Mouse (Mus musculus): ENCODE data around the gene Pla2g2c. TPM values are rescaled to one million over a fixed set of nuclear protein-coding genes. Genes with fewer than 3 reads are reported as not detected.

Pla2g2c gene
- polyA plus RNA-seq, 1 experiment from 2014 or later = not detected

DNA sequence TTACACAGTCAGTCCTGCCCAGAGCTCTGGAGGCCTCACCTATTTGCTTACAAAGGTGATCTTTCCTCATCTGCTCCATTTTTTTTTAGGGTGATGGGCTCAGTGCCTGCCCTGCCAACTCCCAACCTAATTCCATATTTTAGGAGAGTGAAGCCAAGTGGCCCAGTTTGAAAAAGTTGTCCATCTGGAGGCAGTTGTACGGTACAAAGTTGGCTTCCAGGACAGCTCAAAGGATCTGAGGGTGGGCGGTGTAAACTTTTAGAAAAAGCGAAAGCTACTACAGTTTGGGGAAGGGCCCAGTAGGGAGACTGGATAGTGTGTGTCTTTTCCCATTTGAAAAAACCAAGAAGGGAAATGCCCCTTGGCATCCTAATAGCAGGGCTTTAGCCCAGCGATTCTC lies 10.3 kb downstream of the Pla2g2c start:
- Histone ChIP-seq H3K4me1 (ENCODE audit: insufficient read depth) (no peaks in the 10 kb centered on the region), H3K27ac (ENCODE audit: low read depth) (no peak overlapping the region), H3K9me3 (ENCODE audit: low read length) (no peaks in the 10 kb centered on the region), H3K4me3 (ENCODE audit: low read depth, low read length) (no peak overlapping the region), H3K36me3 (replicated peaks; ENCODE audit: insufficient read depth, low read length) (no peaks in the 10 kb centered on the region), H3K9ac (replicated peaks) (no peak overlapping the region), H3K27me3 (ENCODE audit: insufficient read depth, low read length) (no peaks in the 10 kb centered on the region), H3K4me2 (ENCODE audit: low read depth, low read length) (no peak overlapping the region)
- DNase-seq = no peak
- 84% methylated on average over 4 of the region's 4 CpGs for WGBS (ENCODE audit: insufficient replicate concordance)
- TF ChIP-seq CTCF (IDR thresholded peaks at IDR 0.05; ENCODE audit: low read depth) (no peak), EP300 (IDR thresholded peaks at IDR 0.05; ENCODE audit: low read depth) (no peak)
- ATAC-seq = no peak

DNA sequence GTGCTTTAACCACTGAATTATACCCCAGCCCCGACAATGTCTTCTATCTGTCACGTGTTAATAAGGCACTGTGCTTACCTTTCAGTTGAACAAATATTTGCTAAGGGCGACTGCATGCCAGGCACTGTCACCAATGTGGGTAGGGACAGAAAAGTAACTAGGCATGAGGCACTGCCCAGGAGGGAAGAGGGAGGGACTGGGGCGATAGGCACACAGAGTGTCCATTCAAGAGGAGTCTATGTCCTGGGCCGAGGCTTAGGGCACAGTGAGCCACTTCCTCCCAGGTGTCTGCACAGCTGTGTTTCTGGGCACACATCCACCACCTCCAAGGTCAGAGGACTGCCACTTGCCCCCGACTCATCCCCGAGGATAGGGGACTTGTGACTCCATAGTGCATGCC lies 12.4 kb downstream of the Pla2g2c start, which contains the start of gene Ubxn10:
Gene Ubxn10 (minus strand): TSS at position 137 of the 400 bp plus-strand sequence.
- WGBS (ENCODE audit: insufficient replicate concordance) = 47% methylated on average over 7 of the region's 7 CpGs
- no peak for DNase-seq
- Histone ChIP-seq H3K4me2 (ENCODE audit: low read depth, low read length) (no peak within 1 kb of the TSS), H3K4me1 (ENCODE audit: insufficient read depth) (no peaks in the 10 kb centered on the region), H3K4me3 (ENCODE audit: low read depth, low read length) (no peak within 1 kb of the TSS), H3K27ac (ENCODE audit: low read depth) (no peak within 1 kb of the TSS), H3K27me3 (ENCODE audit: insufficient read depth, low read length) (no peaks in the 10 kb centered on the region), H3K9ac (replicated peaks) (no peak within 1 kb of the TSS), H3K36me3 (replicated peaks; ENCODE audit: insufficient read depth, low read length) (no peaks in the 10 kb centered on the region), H3K9me3 (ENCODE audit: low read length) (no peaks in the 10 kb centered on the region)
- ATAC-seq = no peak
- no peak for TF ChIP-seq CTCF (IDR thresholded peaks at IDR 0.05; ENCODE audit: low read depth)
- no peak for TF ChIP-seq EP300 (IDR thresholded peaks at IDR 0.05; ENCODE audit: low read depth)

DNA sequence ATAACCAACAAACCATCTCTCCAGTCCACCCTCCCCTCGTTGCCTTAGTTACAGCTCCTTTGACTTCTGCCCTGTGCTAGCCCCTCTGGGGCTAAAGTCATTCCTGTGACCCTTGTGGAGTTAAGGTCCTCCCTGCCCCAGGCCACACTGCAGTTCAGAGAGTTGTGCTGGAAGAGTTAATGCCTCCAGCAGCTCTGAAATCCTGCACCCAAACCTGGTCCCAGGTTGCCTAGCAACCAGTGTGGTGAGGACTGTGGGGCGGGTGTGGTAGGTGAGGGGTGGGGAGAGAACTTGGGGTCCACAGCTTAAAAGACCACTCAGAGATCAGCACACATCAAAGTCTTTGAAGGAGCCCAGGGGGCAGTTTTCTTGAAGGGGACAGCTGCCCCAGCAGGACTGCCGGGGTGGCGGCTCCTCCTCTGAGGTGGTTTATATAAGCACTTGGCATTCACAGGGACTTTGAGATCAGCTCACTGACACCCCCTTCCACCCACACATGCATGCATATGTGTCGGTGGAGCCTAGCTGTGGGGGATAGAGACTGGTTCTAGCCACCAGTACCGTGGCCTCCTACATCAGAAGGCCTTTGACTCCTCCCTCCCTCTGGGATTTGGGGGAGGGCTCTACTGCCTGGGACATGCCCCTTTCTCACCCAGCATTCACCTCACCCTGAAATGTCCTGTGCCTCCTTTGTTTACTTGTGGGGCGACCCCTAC lies 14.7 kb downstream of the Pla2g2c start:
- ATAC-seq (no peak), DNase-seq (no peak)
- no peak overlapping the region for H3K4me3 ChIP-seq (ENCODE audit: low read depth, low read length)
- no peaks in the 10 kb centered on the region for H3K4me1 ChIP-seq (ENCODE audit: insufficient read depth)
- no peak overlapping the region for H3K4me2 ChIP-seq (ENCODE audit: low read depth, low read length)
- TF ChIP-seq EP300 (IDR thresholded peaks at IDR 0.05; ENCODE audit: low read depth) = no peak
- no peak for TF ChIP-seq CTCF (IDR thresholded peaks at IDR 0.05; ENCODE audit: low read depth)
- H3K27me3 ChIP-seq (ENCODE audit: insufficient read depth, low read length) = no peaks in the 10 kb centered on the region
- H3K27ac ChIP-seq (ENCODE audit: low read depth) = no peak overlapping the region
- no peaks in the 10 kb centered on the region for H3K9me3 ChIP-seq (ENCODE audit: low read length)
- no peaks in the 10 kb centered on the region for H3K36me3 ChIP-seq (replicated peaks; ENCODE audit: insufficient read depth, low read length)
- 25% methylated on average over 7 of the region's 7 CpGs for WGBS (ENCODE audit: insufficient replicate concordance)
- H3K9ac ChIP-seq (replicated peaks) = no peak overlapping the region

DNA sequence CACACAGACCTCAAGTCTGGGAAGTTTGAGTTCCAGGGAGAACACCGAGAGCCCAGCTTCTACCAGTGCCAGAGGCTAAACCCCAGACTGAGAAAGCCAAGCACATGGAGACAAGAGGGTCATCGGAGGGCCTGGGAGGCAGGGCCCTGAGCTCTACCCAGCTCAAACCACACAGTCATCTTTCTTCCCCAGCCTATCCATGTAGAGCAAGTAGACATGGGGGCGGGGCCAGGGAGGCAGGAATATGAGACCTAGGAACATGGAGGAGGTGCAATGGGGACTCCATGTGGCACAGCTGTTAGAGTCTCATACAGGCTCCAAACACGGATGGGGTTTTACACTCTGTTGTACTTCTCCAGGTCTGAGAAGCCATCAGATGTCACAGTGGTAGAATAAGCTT lies 21.3 kb downstream of the Pla2g2c start:
- H3K4me3 ChIP-seq (ENCODE audit: low read depth, low read length) = no peak overlapping the region
- H3K9me3 ChIP-seq (ENCODE audit: low read length) = no peaks in the 10 kb centered on the region
- DNase-seq (no peak), ATAC-seq (no peak)
- TF ChIP-seq CTCF (IDR thresholded peaks at IDR 0.05; ENCODE audit: low read depth) = no peak
- TF ChIP-seq EP300 (IDR thresholded peaks at IDR 0.05; ENCODE audit: low read depth) = no peak
- 52% methylated on average over 4 of the region's 4 CpGs for WGBS (ENCODE audit: insufficient replicate concordance)
- no peaks in the 10 kb centered on the region for H3K36me3 ChIP-seq (replicated peaks; ENCODE audit: insufficient read depth, low read length)
- H3K9ac ChIP-seq (replicated peaks) = no peak overlapping the region
- H3K4me2 ChIP-seq (ENCODE audit: low read depth, low read length) = no peak overlapping the region
- H3K27ac ChIP-seq (ENCODE audit: low read depth) = no peak overlapping the region
- H3K27me3 ChIP-seq (ENCODE audit: insufficient read depth, low read length) = no peaks in the 10 kb centered on the region; the same call in 1 of the 2 replicates
- no peaks in the 10 kb centered on the region for H3K4me1 ChIP-seq (ENCODE audit: insufficient read depth)

GRCm38 (mm10) chr4:138746866-138747265 lies 22.3 kb downstream of the Pla2g2c start:
- no peaks in the 10 kb centered on the region; the same call in 1 of the 2 replicates for H3K27me3 ChIP-seq (ENCODE audit: insufficient read depth, low read length)
- DNase-seq (no peak), ATAC-seq (no peak)
- no peak overlapping the region for H3K4me2 ChIP-seq (ENCODE audit: low read depth, low read length)
- no peaks in the 10 kb centered on the region for H3K4me1 ChIP-seq (ENCODE audit: insufficient read depth)
- WGBS (ENCODE audit: insufficient replicate concordance) = 74% methylated on average over 9 of the region's 9 CpGs
- no peak overlapping the region for H3K4me3 ChIP-seq (ENCODE audit: low read depth, low read length)
- H3K9me3 ChIP-seq (ENCODE audit: low read length) = no peaks in the 10 kb centered on the region
- no peak for TF ChIP-seq CTCF (IDR thresholded peaks at IDR 0.05; ENCODE audit: low read depth)
- TF ChIP-seq EP300 (IDR thresholded peaks at IDR 0.05; ENCODE audit: low read depth) = no peak
- no peak overlapping the region for H3K9ac ChIP-seq (replicated peaks)
- H3K27ac ChIP-seq (ENCODE audit: low read depth) = no peak overlapping the region
- H3K36me3 ChIP-seq (replicated peaks; ENCODE audit: insufficient read depth, low read length) = no peaks in the 10 kb centered on the region

DNA sequence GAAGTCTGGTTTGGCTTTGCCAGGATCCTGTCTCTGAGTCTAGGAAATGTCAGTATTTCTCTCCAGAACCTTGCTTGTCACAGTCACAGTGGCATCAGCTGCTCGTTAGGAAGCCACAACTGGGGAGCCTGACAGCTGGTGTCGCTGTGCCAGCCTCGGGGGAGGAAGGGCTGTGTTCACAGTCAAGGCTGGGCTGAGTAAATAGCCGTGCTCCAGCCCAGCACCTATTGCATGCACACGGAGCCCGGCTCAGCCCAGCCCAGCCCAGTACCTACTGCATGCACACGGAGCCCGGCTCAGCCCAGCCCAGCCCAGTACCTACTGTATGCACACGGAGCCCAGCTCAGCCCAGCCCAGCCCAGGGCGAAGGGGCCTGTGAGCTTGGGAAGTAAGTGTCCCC lies 23.3 kb downstream of the Pla2g2c start:
- no peak overlapping the region for H3K4me2 ChIP-seq (ENCODE audit: low read depth, low read length)
- H3K4me3 ChIP-seq (ENCODE audit: low read depth, low read length) = no peak overlapping the region
- 57% methylated on average over 10 of the region's 10 CpGs for WGBS (ENCODE audit: insufficient replicate concordance)
- H3K36me3 ChIP-seq (replicated peaks; ENCODE audit: insufficient read depth, low read length) = no peaks in the 10 kb centered on the region
- TF ChIP-seq EP300 (IDR thresholded peaks at IDR 0.05; ENCODE audit: low read depth) (no peak), CTCF (IDR thresholded peaks at IDR 0.05; ENCODE audit: low read depth) (no peak)
- H3K27me3 ChIP-seq (ENCODE audit: insufficient read depth, low read length) = no peaks in the 10 kb centered on the region; the same call in 1 of the 2 replicates
- no peak for DNase-seq
- H3K4me1 ChIP-seq (ENCODE audit: insufficient read depth) = no peaks in the 10 kb centered on the region
- no peak overlapping the region for H3K9ac ChIP-seq (replicated peaks)
- H3K27ac ChIP-seq (ENCODE audit: low read depth) = no peak overlapping the region
- no peaks in the 10 kb centered on the region for H3K9me3 ChIP-seq (ENCODE audit: low read length)
- no peak for ATAC-seq
